Mouse (Mus musculus) splenic B cell, adult 2 months (primary cell): ENCODE data around the gene Nipsnap3b.

Experiments
- DNase-seq: peaks from one replicate; pipeline ENCODE4 v3.0.0-alpha.2; 2011; ENCODE audit warnings: low read depth, low spot score
- H3K27me3 ChIP-seq: 2 replicates; pipeline ENCODE4 v1.6.1; 2012; ENCODE audit warnings: mild to moderate bottlenecking, low read length, moderate library complexity, mixed read lengths; ENCODE audit not compliant: control insufficient read depth, poor library complexity, insufficient read depth, severe bottlenecking
- H3K36me3 ChIP-seq: 2 replicates; pipeline ENCODE4 v1.6.1; 2012; ENCODE audit warnings: mild to moderate bottlenecking, low read length, moderate library complexity, mixed read lengths; ENCODE audit not compliant: control insufficient read depth, poor library complexity, insufficient read depth, severe bottlenecking

Gene Nipsnap3b

DNA sequence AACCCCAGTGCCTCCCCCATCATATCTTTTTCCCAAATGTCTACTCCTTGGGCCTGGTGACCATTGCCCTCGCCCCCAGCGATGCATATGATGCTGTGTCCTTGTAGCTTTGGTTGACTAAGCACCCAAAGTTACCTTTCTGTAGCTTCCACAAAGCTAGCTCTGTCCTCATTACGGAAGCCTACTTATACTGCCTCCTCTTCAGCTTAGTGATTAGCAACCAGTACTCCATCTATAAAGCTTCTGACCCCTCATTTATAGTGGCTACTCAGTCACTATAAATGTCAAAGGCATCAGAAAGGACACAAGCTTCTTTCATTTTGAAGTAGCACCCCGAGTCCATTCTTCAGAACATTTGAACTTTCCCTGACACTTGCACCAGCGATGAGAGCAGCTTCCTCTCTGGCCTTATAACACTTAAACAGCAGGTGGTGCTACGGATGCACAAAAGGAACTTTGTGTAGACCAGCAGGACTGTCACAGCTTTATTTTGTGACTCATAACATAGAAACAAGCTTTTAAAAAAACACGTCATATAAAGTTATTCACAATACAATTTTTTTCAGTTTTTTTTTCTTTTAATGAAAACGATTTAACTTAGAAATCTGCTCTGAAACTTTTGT lies 18.8 kb downstream of the Nipsnap3b start:
- peaks cover 12% of the 10 kb centered on the region for H3K36me3 ChIP-seq
- peak; percentile 11 for DNase-seq
- H3K27me3 ChIP-seq = no peaks in the 10 kb centered on the region

DNA sequence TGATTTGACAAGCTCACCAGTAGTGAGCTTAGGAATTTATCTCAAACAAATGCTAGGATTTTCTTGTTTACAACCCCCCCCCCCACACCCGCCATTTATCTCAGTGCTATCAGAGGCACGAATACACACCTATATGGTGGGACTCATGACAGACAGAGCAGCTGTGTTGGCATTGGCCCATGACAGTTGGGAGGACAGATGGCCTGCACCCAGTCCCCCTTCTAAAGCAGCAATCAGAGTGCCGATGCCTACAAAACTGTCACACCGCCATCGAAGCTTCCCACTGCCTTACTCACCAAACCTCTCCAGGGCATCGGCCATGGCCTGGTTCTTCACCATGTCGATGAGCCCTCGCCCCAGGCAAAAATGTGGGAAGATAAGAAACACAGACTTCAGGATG lies 32.1 kb downstream of the Nipsnap3b start:
- Histone ChIP-seq H3K36me3 (peaks cover 33% of the 10 kb centered on the region), H3K27me3 (no peaks in the 10 kb centered on the region)
- DNase-seq = no peak

DNA sequence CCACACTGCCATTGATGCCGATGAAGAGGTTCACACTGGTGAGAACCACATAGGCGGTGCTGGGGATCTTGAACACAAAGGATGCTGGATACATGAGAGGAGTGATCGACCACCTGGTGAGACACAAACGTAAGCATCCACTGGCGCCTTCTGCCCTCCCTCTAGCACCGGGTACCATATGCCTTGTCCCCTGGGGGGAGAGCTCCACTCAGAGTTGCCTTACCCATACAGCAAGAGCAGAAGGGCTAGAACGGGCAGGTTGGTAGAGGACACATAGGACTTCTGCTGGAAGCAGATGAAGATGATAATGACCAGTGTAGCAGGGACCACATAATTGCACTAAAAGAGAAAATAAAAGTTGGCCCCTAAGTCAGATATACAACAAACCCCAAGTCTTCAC lies 34.1 kb downstream of the Nipsnap3b start:
- no peaks in the 10 kb centered on the region for H3K27me3 ChIP-seq
- peaks cover 35% of the 10 kb centered on the region for H3K36me3 ChIP-seq
- DNase-seq = no peak

DNA sequence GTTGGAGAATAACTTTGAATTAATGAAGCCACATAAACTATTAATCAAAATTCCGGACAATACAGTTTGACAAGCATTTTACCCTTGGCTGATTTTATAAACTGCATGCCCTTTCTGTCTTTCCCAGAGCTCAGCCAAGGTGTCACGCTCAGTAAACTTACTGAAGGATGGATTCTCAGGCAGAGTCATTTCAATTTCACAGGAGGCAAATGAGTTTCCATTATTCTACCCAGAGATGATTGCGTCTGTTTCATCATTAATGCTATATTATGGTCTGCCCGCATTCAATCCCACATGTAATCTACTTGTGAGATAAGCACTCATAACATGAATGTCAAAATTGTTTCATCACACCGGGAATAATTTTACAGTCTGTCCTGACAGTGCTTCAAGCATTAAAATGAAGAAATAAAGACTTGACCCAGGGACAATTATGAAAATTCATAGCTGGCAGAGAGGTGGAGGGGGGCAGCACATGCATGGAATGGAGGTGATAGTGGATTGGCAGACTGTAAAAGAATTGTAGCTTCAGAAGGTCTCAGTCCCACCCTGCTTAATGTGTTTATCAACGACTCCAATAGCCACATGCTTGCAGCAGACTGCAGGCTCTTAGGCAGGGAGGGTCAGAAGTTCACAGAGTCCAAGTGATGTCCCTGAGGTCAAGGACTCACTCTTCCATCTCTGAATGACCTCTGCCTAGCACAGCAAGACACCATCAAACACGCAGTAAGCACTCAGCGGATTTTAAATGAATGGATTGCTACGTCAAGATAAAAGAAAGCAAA lies 34.8 kb downstream of the Nipsnap3b start:
- Histone ChIP-seq H3K36me3 (peaks cover 32% of the 10 kb centered on the region), H3K27me3 (no peaks in the 10 kb centered on the region)
- DNase-seq = no peak

DNA sequence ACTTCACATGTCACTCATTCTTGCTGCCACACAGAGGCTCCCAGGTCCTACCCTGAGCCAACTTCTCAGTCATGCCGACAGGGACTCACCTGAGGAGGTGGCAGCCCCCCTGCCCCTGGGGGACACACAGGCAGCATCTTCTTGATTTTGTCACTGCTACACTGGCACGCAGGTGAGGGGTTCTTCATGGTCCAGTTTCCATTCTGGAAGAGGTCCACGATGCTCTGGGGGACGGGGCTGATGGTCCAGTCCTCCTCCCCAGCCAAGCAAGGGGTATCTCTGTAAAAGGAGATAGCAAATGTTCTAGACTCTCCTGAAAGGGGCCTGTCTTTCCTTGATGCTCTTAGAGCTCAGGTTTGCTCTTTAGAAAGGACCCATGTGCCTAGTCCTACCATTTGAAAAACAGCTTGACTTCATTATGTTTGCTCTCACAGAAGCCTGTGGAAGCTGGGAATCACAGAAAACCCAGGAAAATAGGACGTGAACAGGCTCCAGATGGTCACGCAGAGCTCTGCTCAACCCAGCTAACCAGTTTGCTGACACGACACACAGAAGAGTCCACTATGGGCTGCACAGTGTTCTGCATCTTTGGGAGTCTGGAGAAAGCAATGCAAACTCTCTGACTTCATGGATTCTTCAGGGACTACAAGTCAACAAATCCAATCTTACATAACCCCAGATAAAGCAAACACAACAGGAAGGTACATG lies 50.8 kb downstream of the Nipsnap3b start:
- DNase-seq = no peak
- peaks cover 35% of the 10 kb centered on the region for H3K36me3 ChIP-seq
- H3K27me3 ChIP-seq = no peaks in the 10 kb centered on the region
